Mouse (Mus musculus) heart, embryonic 16.5 days (tissue): ENCODE data around the gene Atp6v0a4. TPM values are rescaled to one million over a fixed set of nuclear protein-coding genes. Genes with fewer than 3 reads are reported as not detected.

Experiments
- ATAC-seq: fragments of 200-750 bp; cut with Nextera tagmentation; replicated peaks from 2 replicates; pipeline ENCODE4 v1.8.0; 2017; ENCODE audit warnings: moderate number of reproducible peaks; ENCODE audit not compliant: insufficient read depth, low FRiP score; ENCODE audit errors: extremely low read depth
- H3K27ac ChIP-seq: fragments of 300-500 bp; sonication (generic); 2 replicates; pipeline ENCODE4 v1.5.1; 2014; ENCODE audit warnings: mild to moderate bottlenecking, low read length, control low read depth, moderate library complexity
- H3K27me3 ChIP-seq: fragments of 300-500 bp; sonication (generic); 2 replicates; pipeline ENCODE4 v1.6.1; 2014; ENCODE audit warnings: low read length, mixed read lengths; ENCODE audit not compliant: control insufficient read depth, insufficient read depth
- H3K36me3 ChIP-seq: fragments of 300-500 bp; sonication (generic); 2 replicates; pipeline ENCODE4 v1.6.1; 2014; ENCODE audit not compliant: control insufficient read depth, insufficient read depth
- H3K4me1 ChIP-seq: fragments of 300-500 bp; sonication (generic); 2 replicates; pipeline ENCODE4 v1.6.1; 2014; ENCODE audit warnings: low read length, mixed read lengths; ENCODE audit not compliant: control insufficient read depth, insufficient read depth
- H3K4me2 ChIP-seq: fragments of 300-500 bp; sonication (generic); 2 replicates; pipeline ENCODE4 v1.6.1; 2014; ENCODE audit warnings: low read depth, mild to moderate bottlenecking, control low read depth, low read length
- H3K4me3 ChIP-seq: fragments of 300-500 bp; sonication (generic); 2 replicates; pipeline ENCODE4 v1.5.1; 2014; ENCODE audit warnings: mild to moderate bottlenecking, control low read depth, low read length
- H3K9ac ChIP-seq: fragments of 300-500 bp; sonication (generic); 2 replicates; pipeline ENCODE4 v1.6.1; 2014; ENCODE audit warnings: low read length, control low read depth
- H3K9me3 ChIP-seq: fragments of 300-500 bp; sonication (generic); replicated peaks from 2 replicates; pipeline ENCODE4 v1.6.1; 2016; ENCODE audit warnings: low read length; ENCODE audit not compliant: control insufficient read depth
- WGBS: fragments of 180-500 bp; shearing (Covaris S2); extraction: QIAGEN DNeasy Blood & Tissue Kit; methylation state at CpG from one replicate; pipeline ENCODE4 v1.1.7; 2014; 5-methylcytosine and 5-hydroxymethylcytosine counted together
- polyA plus RNA-seq: library from polyadenylated mRNA; unstranded; fragments of >200 nt; fragmentation: Nextera tagmentation; extraction: Ambion mirVana; gene quantifications from 2 replicates; pipeline ENCODE4 v1.2.1, GENCODE M21; 2015

Gene Atp6v0a4
- polyA plus RNA-seq, result 1.5 and 1.6 TPM in 2 replicates

- Histone ChIP-seq H3K9ac (no peak within 1 kb of the TSS), H3K27ac (no peak within 1 kb of the TSS), H3K36me3 (no peaks in the 10 kb centered on the region), H3K4me1 (peaks cover 11% of the 10 kb centered on the region), H3K9me3 (no peaks in the 10 kb centered on the region), H3K4me2 (no peak within 1 kb of the TSS), H3K27me3 (no peaks in the 10 kb centered on the region), H3K4me3 (no peak within 1 kb of the TSS)
- WGBS, result 83% methylated on average over 7 of the region's 7 CpGs
- ATAC-seq, result no peak
Observed at GRCm38 (mm10) chr6:38124207-38124835, at the start of gene Atp6v0a4. Gene Atp6v0a4, minus strand, starts transcription at chr6:38124586.

GRCm38 (mm10) chr6:38165385-38165784 lies 41.0 kb upstream of the Atp6v0a4 start:
- Histone ChIP-seq H3K36me3 (no peaks in the 10 kb centered on the region; the same call in 1 of the 2 replicates), H3K27me3 (no peaks in the 10 kb centered on the region), H3K9ac (no peak overlapping the region), H3K4me2 (no peak overlapping the region), H3K27ac (no peak overlapping the region), H3K4me1 (no peaks in the 10 kb centered on the region; the same call in 1 of the 2 replicates), H3K9me3 (0 out of 2 replicates have a peak, but pooled peaks cover under 1% of the 10 kb centered on the region), H3K4me3 (no peak overlapping the region)
- ATAC-seq, result no peak
- WGBS, result 64% methylated on average over 6 of the region's 6 CpGs

GRCm38 (mm10) chr6:38164705-38165104 lies 40.3 kb upstream of the Atp6v0a4 start:
- H3K36me3 ChIP-seq, result no peaks in the 10 kb centered on the region

GRCm38 (mm10) chr6:38162825-38163504 lies 38.6 kb upstream of the Atp6v0a4 start:
- Histone ChIP-seq H3K4me1 (no peaks in the 10 kb centered on the region; the same call in 1 of the 2 replicates), H3K9me3 (no peaks in the 10 kb centered on the region)
- 73% methylated on average over 14 of the region's 14 CpGs for WGBS

More at GRCm38 (mm10) chr6:38164705-38165104, 40.3 kb upstream of the Atp6v0a4 start:
- H3K9ac ChIP-seq, result no peak overlapping the region
- no peaks in the 10 kb centered on the region; the same call in 1 of the 2 replicates for H3K4me1 ChIP-seq
- H3K27me3 ChIP-seq, result no peaks in the 10 kb centered on the region
- no peak overlapping the region for H3K4me3 ChIP-seq
- no peak overlapping the region for H3K27ac ChIP-seq
- ATAC-seq, result no peak
- H3K4me2 ChIP-seq, result no peak overlapping the region
- WGBS, result 88% methylated on average over 6 of the region's 6 CpGs
- H3K9me3 ChIP-seq, result no peaks in the 10 kb centered on the region

GRCm38 (mm10) chr6:38160556-38160955 lies 36.2 kb upstream of the Atp6v0a4 start:
- Histone ChIP-seq H3K9me3 (no peaks in the 10 kb centered on the region), H3K9ac (no peak overlapping the region), H3K27me3 (no peaks in the 10 kb centered on the region), H3K4me2 (no peak overlapping the region), H3K27ac (no peak overlapping the region), H3K36me3 (no peaks in the 10 kb centered on the region), H3K4me1 (no peaks in the 10 kb centered on the region; the same call in 1 of the 2 replicates), H3K4me3 (no peak overlapping the region)
- 63% methylated on average over 2 of the region's 2 CpGs for WGBS
- no peak for ATAC-seq

More at GRCm38 (mm10) chr6:38162825-38163504, 38.6 kb upstream of the Atp6v0a4 start:
- H3K4me2 ChIP-seq, result no peak overlapping the region
- H3K27ac ChIP-seq, result no peak overlapping the region
- no peaks in the 10 kb centered on the region for H3K27me3 ChIP-seq
- H3K36me3 ChIP-seq, result no peaks in the 10 kb centered on the region
- H3K4me3 ChIP-seq, result no peak overlapping the region
- no peak overlapping the region for H3K9ac ChIP-seq
- ATAC-seq, result no peak; the same call in 1 of the 2 replicates

GRCm38 (mm10) chr6:38160102-38160501 lies 35.7 kb upstream of the Atp6v0a4 start:
- no peaks in the 10 kb centered on the region for H3K9me3 ChIP-seq
- 10% methylated on average over 3 of the region's 3 CpGs for WGBS
- H3K9ac ChIP-seq, result no peak overlapping the region
- H3K27ac ChIP-seq, result no peak overlapping the region
- H3K4me3 ChIP-seq, result no peak overlapping the region
- H3K27me3 ChIP-seq, result no peaks in the 10 kb centered on the region
- ATAC-seq, result no peak
- no peak overlapping the region for H3K4me2 ChIP-seq
- H3K4me1 ChIP-seq, result no peaks in the 10 kb centered on the region; the same call in 1 of the 2 replicates
- H3K36me3 ChIP-seq, result no peaks in the 10 kb centered on the region

- no peaks in the 10 kb centered on the region for H3K27me3 ChIP-seq
- WGBS, result 84% methylated on average over 4 of the region's 4 CpGs
- H3K4me3 ChIP-seq, result no peak overlapping the region
- no peak overlapping the region for H3K4me2 ChIP-seq
- no peak overlapping the region for H3K9ac ChIP-seq
- H3K9me3 ChIP-seq, result no peaks in the 10 kb centered on the region
- no peaks in the 10 kb centered on the region for H3K36me3 ChIP-seq
- no peaks in the 10 kb centered on the region; the same call in 1 of the 2 replicates for H3K4me1 ChIP-seq
- no peak for ATAC-seq
- no peak overlapping the region for H3K27ac ChIP-seq
Observed at GRCm38 (mm10) chr6:38159576-38159975, 35.2 kb upstream of the Atp6v0a4 start.

GRCm38 (mm10) chr6:38157925-38158324 lies 33.5 kb upstream of the Atp6v0a4 start:
- no peak overlapping the region for H3K4me2 ChIP-seq
- H3K9ac ChIP-seq, result no peak overlapping the region
- no peaks in the 10 kb centered on the region for H3K27me3 ChIP-seq
- H3K4me1 ChIP-seq, result no peaks in the 10 kb centered on the region
- ATAC-seq, result no peak
- no peaks in the 10 kb centered on the region for H3K36me3 ChIP-seq
- H3K27ac ChIP-seq, result no peak overlapping the region
- WGBS, result 86% methylated on average over 16 of the region's 16 CpGs
- no peaks in the 10 kb centered on the region for H3K9me3 ChIP-seq
- no peak overlapping the region for H3K4me3 ChIP-seq

GRCm38 (mm10) chr6:38156204-38156603 lies 31.8 kb upstream of the Atp6v0a4 start:
- Histone ChIP-seq H3K4me3 (no peak overlapping the region), H3K4me1 (peaks cover 3% of the 10 kb centered on the region; the same call in 1 of the 2 replicates), H3K27me3 (no peaks in the 10 kb centered on the region), H3K27ac (no peak overlapping the region), H3K9me3 (no peaks in the 10 kb centered on the region), H3K9ac (no peak overlapping the region), H3K4me2 (no peak overlapping the region), H3K36me3 (no peaks in the 10 kb centered on the region)
- 89% methylated on average over 5 of the region's 5 CpGs for WGBS
- no peak for ATAC-seq
